Mouse (Mus musculus): ENCODE measurements around the gene Fam163b.

- TF ChIP-seq MAX (IDR thresholded peaks at IDR 0.05; ENCODE audit: low read length) (no peak), POLR2A (IDR thresholded peaks at IDR 0.05; ENCODE audit: control insufficient read depth in 1 of 2, insufficient read depth in 1 of 2, low read depth in 1 of 2, low read length in 2 of 2, poor library complexity in 1 of 2) (no peak), CHD1 (IDR thresholded peaks at IDR 0.05; ENCODE audit: low read depth, low read length) (no peak), ELF1 (IDR thresholded peaks at IDR 0.05; ENCODE audit: low read depth, low read length) (no peak), CTCF (IDR thresholded peaks at IDR 0.05 in 2 of 3, conservative IDR thresholded peaks at IDR 0.05 in 1 of 3; ENCODE audit: control insufficient read depth in 1 of 3, insufficient read depth in 1 of 3, low read depth in 2 of 3, low read length in 3 of 3, poor library complexity in 1 of 3, severe bottlenecking in 1 of 3) (no peak), ETS1 (IDR thresholded peaks at IDR 0.05; ENCODE audit: low read depth, low read length) (no peak), RCOR1 (IDR thresholded peaks at IDR 0.05; ENCODE audit: low read depth, low read length) (no peak), ZNF384 (IDR thresholded peaks at IDR 0.05; ENCODE audit: low read depth, low read length) (no peak), MYB (IDR thresholded peaks at IDR 0.05; ENCODE audit: low read depth, low read length) (no peak), UBTF (IDR thresholded peaks at IDR 0.05; ENCODE audit: borderline replicate concordance, insufficient read depth, low read depth, low read length) (no peak)
These were observed 29.7 kb downstream of the Fam163b start for GRCm38 (mm10) chr2:27112585-27112984.

All from MEL (cell line).